Mouse (Mus musculus) liver, adult 2 months (tissue): ENCODE results near the gene Gm14399.

Source experiments
- CTCF ChIP-seq: fragments of 200-500 bp; IDR thresholded peaks from 2 replicates; pipeline ENCODE4 v1.5.1; 2011; ENCODE audit warnings: low read depth, low read length, control low read depth
- POLR2A ChIP-seq: fragments of 200-500 bp; IDR thresholded peaks from 2 replicates; pipeline ENCODE4 v1.6.1; 2011; ENCODE audit warnings: low read length, control low read depth; ENCODE audit not compliant: insufficient read depth; ENCODE audit errors: extremely low read depth

- no peak for TF ChIP-seq CTCF
- TF ChIP-seq POLR2A = no peak
Observed at GRCm38 (mm10) chr2:175176312-175176711, 34.5 kb upstream of the Gm14399 start.
